Mouse (Mus musculus) cortical plate, adult 2 months (tissue): ENCODE results near the gene Sbf2.

Experiments
- CTCF ChIP-seq: fragments of 200-500 bp; IDR thresholded peaks from 2 replicates; pipeline ENCODE4 v1.5.1; 2011; ENCODE audit warnings: mild to moderate bottlenecking, control low read depth, low read length; ENCODE audit not compliant: insufficient read depth; ENCODE audit errors: extremely low read depth
- POLR2A ChIP-seq: fragments of 200-500 bp; IDR thresholded peaks from 2 replicates; pipeline ENCODE4 v1.6.1; 2011; ENCODE audit warnings: mild to moderate bottlenecking, low read length, control low read depth; ENCODE audit not compliant: insufficient read depth; ENCODE audit errors: extremely low read depth

GRCm38 (mm10) chr7:110651091-110651490, 36.4 kb upstream of the Sbf2 start:
- no peak for TF ChIP-seq CTCF
- TF ChIP-seq POLR2A = no peak
